Mouse (Mus musculus) R1 (cell line): ENCODE data around the gene Kifc3.

ENCODE experiments used
- DNase-seq: peaks from one replicate; pipeline ENCODE4 v3.0.0-alpha.2; 2018; ENCODE audit warnings: low read depth, low spot score

Kifc3 gene

DNA sequence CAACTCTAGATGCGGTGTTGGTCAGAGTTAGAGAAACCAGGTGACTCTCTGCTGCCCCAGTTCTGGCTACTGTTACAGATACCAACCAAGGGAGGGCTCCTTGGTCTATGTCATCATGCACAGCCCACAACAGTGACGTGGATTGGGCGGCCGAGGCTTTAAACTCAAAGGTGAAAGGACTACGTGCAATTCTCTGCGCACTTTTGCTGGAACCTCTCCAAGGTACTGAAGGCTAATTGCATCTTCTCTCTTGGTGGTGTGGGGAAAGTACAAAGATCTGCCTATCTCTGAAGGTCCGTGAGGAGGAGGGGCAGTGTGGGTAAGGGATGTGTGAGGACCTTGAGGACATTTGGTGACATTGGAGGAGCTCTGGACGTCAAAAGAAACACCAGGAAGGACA, 44.0 kb downstream of the Kifc3 start:
- peak; percentile 47 for DNase-seq

DNA sequence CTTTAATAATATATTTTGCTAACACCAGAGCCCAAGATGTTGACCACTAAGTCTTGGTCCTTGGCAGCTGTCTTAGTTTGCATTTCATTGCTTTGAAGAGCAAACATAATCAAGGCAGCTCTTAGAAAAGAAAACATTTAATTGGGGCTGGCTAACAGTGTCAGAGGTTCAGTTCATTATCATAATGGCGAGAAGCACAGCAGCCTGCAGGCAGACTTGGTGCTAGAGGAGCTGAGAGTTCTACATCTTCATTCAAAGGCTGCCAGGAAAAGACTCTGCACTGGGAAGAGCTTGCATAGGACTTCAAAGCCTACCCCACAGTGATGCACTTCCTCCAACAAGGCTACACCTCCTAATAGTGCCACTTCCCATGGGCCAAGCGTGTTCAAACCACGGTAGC, 45.5 kb downstream of the Kifc3 start:
- DNase-seq = no peak

DNA sequence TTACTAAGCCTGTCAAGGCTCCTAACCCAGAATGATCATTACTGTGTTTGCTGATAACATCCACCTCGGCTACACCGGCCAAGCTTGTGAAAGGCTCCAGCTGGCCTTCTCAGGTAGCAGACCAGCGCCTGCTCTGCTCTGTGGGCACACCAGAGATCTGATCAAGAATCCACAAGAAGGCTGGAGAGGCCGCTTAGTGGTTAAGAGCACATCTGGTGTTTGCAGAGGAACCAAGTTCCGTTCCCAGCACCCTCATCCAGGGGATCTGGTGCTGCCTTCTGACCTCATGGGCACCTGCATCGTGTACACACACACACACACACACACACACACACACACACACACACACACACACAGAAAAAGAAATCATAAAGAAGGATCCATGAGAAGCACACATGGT, 46.5 kb downstream of the Kifc3 start:
- no peak for DNase-seq

DNA sequence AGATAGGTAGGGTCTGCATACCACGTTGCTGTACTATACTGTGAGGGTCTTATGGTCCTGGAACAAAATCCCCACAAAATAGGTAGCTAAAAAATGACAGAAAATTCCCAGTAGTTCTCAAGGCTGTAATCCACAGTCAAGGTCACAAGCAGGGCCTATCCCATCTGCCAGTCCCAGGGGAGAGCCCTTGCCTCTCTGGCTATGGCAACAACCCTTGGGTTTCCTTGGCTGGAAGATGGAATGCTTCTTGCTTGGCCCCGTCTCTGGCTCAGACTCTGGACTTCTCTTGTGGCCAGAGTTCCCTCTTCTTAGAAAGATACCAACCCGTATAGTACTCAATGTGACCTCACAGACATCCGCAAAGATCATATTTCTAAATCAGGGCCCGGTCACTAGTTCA, 47.3 kb downstream of the Kifc3 start:
- no peak for DNase-seq

DNA sequence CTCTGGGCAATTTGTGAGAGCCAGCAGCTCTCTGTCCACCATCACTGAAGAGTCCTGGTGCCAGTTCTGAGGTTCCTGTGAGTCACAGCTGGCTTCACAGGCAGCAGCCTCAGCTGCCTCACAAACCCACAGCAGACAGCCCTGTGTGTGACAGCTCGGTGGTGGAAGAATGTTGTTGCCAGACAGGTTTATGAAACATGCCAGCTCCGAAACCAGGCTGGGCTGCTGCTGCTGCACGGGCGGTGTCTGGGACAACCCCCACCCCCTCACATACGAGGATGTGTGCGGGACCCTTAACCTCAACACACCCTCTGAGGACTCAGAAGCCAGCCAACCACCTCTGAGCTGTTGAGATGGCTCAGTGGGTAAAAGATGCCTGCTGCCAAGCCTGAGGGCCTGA, 48.0 kb downstream of the Kifc3 start:
- DNase-seq = no peak

DNA sequence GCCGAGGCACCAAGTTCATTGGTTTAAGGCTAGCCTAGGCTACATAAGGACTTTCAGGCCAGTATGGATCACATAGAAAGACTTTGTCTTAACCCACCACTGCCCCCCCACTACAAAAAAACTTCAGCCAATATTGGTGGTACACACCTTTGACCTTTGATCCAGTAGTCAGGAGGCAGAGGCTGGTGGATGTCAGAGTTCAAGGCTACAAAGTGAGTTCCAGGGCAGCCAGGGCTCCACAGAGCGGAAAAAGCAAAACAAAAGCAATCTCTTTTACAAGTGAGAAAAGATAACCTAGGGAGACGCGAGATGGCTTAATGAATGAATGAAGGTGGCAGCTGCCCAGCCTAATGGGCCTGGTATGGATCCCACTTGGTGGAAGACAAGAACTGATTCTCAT, 48.6 kb downstream of the Kifc3 start:
- DNase-seq = no peak

DNA sequence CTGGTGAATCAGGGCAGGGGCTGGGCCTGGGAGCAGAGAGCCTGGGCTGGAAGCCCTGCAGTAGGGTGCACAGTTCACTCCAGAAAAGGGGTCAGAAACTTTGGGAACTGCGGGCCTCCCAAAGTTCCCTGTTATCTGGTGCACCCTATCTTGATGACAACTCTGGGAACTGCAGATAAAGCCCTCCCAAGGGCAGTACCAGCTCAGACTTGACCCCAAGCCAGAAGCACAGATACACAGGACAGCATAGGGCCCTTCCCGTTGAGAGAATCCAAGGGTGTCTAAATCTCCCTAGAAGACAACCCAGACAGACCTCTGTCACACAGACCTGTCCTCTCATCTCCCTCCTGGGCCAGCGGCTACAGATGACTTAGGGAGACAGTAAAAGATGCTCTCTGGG, 52.0 kb downstream of the Kifc3 start:
- DNase-seq = no peak

DNA sequence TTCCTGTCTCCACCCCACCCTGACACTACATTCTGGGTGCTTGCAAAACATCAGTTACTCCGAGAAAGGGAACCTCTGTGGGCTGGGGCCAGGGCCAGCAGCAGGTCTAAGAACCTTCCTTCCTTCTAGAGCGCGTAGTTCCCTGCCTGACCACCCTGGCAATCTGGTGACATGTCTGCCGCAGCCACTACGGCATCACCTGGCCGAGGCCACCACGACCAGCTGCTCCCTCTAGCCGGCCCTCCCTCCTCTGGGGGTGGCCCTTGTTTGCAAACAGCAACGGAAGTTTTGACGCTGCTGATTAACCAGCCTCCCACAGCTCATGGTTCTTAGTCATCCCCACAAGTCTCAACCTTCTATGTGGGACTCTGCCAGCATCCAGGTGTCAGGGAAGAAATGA, 53.2 kb downstream of the Kifc3 start:
- no peak for DNase-seq

DNA sequence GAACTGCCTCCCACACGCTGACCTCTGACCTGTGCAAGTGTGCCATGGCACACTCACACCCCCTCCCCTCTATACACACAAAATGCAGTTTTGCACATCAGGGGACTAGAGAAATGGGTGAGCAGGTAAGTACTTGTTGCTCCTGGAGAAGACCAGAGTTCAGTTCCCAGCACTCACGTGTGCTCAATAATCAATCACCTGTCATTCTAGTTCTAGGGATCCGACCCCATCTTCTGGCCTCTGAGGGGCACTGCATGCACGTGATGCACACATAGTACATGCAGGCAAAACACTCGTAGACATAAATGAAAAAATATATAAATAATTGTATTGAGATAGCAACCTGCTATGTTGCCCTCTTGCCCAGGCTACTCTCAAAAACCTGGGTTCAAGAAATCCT, 55.8 kb downstream of the Kifc3 start:
- DNase-seq = peak; percentile 60

DNA sequence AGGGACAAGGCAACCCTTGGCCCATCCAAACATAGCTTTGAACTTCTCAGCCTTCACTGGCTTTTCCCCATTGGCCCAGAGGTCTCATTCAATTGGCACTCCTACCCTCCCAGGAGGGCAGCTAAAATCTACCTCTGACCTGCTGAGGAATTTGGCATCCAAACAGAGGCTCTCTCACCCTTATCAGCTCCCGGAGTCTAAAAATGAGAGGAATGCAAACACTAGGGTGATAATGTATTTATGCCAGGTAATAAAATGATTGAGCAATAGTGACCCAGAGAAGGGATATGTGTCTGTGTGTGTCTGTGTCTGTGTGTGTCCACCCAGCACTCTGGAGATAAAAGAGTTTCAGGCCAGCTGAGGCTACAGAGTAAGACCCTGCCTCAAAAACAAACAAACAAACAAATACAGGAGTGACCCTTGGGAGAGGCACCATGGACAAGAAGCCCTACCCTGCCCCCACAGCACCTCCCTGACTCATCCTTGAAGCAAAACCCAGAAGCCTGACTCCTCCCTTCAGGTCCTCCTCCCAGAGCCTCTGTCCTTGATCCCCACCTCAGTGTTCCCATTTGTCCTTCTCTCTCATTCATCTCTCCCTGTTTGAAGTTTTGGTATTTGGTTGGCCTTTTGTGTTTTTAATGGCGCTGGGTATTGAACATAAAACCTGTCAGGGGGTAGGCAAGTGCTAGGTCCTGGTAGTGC, 56.4 kb downstream of the Kifc3 start:
- peak; percentile 37 for DNase-seq

DNA sequence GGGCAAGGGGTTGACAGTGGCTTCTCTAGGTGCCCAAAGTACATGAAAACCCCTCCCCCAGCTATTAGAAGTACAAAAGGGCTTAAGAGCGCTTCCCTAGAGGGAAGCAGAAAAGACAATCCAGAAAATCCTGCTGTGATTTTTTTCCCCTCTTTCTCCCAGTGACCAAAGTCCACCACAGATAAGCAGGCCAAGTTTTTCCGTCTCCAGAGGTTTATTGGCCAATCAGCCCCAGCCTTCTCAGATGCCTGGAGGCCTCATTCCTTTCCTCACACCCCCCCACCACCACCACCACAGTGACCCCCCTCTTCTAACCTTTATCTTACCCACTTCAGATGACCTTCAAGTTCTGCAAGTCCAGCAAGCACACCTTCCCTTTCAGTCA, 58.0 kb downstream of the Kifc3 start:
- DNase-seq = no peak

DNA sequence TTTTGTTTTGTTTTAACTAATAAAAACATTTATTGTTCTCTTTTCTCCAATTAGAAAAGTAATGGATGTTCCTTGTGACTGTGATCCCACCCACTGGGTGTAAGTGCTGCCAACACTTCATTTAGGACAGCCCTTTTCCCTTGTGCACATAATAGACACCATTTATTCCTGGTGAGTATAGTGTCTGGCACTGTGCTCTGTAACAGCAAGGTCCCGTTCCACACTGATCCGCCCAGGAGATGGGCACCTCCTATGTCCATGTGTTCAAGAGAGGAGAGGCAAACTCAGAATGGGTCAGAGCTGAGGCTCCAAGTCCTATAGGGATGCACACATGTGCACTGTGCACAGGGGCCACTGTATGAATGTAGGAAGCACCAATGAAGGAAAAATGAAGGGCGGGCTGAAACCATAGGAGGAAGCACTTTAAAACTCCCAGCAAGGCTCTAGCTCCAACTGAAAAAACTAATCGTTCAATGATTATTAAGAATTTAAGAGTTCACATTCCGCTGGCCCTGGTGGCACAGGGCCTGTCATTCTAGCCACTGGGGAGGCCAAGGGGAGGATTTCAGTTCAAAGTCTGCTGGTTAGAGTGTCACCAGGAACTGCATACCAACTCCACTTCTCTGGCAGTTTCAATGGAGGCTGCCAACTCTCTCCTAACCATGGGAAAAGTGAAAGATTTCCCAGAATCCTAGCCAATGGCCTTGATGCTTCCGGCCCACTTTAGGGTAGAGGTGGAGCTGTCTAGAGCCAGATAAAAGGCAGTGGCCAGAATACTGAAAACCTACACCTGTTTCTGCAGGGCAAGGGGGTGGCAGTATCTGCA, 58.6 kb downstream of the Kifc3 start:
- DNase-seq = no peak

DNA sequence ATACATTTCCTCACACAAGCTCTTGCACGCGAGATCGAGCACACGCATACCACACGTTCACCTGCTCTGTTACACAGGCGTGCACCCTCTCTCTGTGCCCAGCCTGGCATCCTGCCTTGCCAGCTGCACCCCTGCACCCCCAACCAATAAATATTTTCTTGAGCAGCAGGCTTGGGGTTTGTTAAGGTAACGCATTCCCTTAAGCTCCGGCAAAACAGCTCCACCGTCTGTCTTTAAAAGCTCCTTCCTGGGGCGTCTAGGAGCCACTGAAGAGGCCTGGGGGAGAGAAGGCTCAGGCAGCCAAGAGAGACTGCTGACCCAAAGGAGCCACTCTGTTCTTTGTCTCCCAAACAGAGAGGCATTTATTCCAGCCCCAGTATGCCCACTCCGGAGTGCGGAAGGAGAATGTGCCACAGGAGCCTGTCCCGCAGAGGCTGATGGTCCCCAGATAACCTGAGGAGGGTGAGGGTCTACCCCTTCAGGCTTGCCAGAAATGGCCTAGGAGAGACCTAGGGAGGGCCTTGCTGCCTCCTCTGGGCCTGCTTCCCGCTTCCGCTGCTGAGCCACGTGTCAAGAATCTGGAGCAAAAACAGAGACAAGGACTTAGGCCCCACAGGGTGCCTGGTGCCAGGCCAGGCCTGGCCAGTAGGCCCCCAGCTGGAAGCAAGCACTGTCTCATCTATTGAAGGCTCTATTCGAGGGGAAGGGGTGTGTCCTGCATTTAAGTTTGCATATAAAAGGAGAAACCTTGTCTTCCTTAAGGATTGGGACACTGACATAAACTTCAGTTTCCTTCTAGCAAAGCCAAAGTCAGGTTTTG, 59.4 kb downstream of the Kifc3 start:
- DNase-seq = peak; percentile 83

DNA sequence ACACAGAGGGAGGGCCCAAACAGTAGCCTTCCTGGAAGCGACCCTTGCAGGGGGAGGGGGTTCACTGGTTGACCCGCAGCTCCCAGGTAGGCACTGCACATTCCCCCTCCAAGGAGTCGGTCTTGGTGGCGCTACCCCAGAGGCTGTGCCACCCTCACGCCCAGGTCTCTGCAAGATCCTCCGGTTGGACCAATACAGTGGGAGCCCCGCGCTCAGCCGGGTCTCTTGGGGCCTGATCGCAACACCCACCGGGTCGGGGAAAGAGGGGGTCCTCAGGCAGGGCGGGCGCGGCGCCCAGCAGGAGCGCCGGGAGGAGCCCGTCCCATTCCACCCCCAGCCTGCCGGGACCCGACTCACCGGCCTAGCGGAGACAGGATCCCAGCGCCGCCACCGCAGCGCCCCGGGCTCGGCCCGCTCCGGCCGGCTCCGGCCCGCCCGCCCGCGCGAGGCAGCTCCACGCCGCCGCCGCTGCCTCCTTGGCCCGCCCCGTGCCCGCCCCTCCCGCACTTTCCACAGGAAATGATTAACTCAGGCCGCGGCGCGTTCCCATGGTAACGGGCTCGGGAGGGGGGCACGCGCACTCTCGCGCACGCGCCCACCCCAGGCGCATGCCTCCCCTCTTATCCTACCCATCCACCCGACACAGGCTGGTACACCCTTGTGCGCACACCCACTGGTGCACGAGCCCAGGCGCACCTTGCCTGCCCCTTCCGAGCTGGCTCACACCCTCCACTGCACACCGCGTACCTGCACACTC, 60.4 kb downstream of the Kifc3 start:
- DNase-seq = peak; percentile 81

DNA sequence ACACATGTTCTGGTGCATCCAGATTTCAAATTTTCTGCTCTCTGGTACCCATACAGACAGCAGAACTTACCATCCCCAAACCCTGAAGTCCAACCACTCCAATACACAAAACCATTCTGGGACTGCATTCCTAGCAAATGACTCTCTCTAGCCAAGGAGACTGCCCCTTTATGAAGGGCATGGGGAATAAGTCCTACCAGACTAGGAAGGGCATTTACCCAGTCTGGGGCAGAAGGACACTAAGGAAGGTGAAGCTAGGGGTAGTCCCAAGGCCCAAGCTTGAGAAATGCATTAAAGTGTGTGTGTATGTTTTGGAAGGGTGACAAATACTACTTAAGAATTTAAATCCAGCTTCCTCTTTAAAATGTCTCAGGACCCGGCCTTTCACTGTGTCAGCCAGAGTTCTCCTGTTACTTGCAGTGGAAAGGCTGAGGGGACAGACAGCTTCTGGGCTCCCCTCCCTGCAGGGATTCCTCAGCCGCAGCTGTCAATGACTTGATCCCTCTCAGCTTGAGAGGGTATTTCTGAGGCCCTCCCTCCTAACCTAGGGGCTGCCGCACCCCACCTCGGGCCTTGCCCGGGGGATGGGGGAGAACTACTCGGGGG, 61.0 kb downstream of the Kifc3 start:
- no peak for DNase-seq

DNA sequence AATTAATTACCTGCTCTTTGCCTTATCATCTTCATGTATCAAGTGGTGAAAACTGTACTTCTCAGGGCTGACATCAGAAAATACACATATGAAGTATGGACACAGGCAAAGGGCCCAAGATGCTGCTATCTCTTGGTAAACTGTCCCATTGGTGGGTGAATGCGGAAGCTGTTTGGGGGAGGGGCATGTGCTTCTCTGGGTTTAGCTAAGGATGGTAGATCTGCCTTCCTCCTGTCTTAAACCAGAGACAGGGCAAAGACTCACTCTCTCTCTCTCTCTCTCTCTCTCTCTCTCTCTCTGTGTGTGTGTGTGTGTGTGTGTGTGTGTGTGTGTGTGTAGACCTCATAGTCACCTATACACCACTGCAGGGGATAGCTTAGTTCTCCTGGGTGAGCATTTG, 61.6 kb downstream of the Kifc3 start:
- DNase-seq = no peak

DNA sequence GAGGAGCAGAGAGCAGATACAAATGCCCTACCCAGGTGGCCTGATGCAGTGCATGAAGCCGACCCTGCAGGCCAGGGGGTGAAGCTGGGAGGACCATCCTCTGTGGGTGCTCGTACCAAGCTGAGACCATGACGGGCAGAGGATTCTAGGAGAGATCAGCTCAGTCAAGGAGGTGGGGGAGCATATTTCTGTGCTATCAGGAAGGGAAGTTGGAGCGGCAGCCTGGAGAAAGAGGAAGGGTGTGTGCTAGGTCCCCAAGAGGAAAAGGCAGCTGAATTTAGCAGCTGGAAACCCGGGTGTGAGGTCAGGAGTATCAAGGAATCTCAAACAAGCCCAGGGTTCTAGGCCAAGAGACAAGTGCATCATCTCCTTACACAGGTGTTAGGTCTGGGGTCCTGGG, 62.1 kb downstream of the Kifc3 start:
- DNase-seq = no peak

DNA sequence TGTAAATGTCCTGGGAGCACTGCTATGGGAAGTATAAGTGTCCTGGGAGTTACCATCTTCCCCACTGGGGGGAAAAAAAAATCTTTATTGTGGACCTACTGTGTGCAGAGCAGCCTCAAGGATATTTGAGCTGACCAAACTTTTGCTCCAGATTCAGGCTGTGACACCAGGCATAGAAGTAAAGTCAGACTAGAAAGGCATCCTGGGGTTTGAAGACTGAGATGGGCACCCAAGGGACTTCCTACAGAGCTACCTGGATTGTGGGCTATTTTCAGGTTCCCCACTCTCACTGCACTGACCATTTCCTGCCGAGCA, 63.6 kb downstream of the Kifc3 start:
- no peak for DNase-seq

DNA sequence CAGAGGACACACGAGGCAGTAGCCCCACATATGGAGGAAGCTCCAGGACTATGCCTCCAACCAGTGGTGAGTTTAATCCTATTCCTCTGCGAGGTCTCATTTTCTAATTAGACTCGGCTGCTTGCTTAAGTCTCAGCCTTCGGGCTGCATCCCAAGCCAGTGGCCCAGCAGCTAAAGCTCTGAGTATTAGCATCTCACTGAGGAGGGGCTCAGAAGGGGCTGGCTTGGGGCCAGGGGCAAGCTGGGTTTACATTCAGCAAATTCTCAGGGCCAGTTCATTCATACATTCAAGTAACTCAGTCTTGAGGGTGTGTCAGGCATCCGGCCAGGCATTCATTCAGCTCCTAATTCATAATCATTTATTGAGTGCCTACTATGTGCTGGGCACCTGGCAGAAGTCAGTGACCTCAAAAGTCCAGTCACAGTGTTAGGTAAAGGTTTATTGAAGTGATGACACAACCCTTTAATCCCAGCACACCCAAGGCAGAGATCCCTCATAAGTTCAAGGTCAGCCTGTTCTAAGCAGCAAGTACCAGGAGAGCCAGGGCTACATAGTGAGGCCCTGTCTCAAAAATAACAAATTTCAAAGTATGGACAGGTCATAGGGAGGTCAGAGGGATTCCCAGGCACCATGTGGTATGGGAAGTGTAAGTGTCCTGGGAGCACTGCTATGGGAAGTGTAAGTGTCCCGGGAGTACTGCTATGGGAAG, 64.1 kb downstream of the Kifc3 start:
- peak; percentile 46 for DNase-seq

DNA sequence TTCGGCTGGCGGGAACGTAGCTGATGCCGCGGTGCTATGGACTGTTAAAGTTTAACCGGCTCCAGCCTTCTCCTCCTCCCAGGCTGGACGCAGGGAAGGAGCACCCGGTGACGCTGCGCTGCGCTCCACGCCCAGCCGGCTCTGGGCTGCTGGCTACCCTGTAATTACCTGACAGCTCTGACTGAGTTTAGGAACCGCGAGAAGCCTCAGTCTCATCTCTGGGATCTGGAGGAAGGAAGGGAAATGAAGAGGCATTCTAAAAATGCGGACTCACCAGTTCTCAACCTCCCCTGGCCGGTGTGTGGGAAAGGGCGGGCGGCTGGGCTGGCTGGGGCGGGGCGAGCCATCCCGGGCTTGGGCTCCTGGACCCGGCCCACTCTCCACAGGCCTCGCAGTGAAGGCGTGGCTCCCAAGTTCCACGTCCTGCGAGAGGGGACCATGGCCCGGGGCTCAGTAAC, 64.9 kb downstream of the Kifc3 start:
- DNase-seq = peak; percentile 89

DNA sequence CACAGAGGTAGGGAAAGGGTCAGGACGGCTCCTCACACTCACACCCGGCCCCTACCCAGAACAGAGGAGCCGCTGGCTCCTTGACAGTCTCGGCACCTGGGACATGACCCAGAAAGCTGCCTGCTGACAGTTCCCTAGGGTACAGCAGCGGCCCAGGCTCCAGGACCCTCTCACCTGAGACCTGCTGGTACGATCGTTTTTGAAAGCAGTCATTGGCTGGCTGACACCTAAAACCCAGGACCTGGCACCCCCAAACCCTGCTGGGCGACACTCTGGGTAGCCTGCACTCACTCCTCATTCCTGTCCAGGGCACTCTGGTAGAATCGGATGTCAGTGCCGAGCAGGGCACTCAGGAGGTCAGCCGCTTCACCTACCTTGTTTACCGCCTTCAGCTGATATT, 65.4 kb downstream of the Kifc3 start:
- DNase-seq = no peak
